ENCODE assay signal across 10 mouse cellular contexts in the genomic region with DNA sequence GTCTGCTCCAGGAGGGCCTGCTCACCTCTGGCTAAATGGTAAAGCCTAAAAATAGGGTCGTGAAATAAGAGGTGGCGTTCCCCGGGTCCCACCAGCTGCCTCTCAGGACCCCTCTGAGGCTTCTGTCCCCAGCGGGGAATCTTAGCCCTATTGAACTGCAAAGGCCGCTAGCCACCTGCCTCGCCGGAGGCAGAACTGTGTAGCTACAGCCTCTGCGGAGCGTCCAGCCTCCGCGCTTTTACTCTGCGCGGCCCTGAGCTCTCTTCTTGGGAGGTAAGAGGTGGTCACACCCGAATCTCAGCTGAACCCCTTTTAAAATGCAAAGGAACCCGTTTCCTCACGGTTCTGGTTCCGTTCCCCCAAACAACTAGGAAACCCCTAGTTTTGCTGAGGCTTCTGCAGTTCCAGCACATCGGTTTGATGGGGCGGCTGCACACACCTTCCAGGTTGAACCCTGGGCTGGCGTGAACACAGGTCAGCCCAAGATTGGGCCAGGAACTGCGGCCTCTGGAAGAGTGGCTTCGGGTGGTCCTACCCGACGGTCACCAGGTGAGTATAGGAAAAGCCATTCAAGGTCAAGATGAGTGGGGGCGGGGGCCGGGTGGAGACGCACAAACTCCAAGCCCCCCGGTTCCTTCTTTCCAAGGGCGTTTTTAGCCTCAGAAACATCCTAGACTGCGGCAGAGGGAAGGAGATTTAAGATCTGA. TPM values are rescaled to one million over a fixed set of nuclear protein-coding genes. Genes with fewer than 3 reads are reported as not detected.
DNase-seq lines count a peak whose midpoint lies in the region; ATAC-seq and TF ChIP-seq lines count a peak whose summit lies in the region.
"Had no signal": no experiment of that assay in that cellular context is flagged by ENCODE, and none has a peak within 500 bp of the region (broad histone marks: within the 10 kb centered on the region; RNA-seq: fewer than 3 reads in every experiment).

No protein-coding gene starts in this region.

- no peak for DNase-seq in testis, postnatal 10 days (ENCODE audit: low spot score)
- no peak for DNase-seq in forebrain, embryonic 14.5 days (ENCODE audit: low spot score)
- DNase-seq in midbrain, embryonic 11.5 days (ENCODE audit: low spot score, missing footprints), result peak; percentile 95
- DNase-seq in adrenal gland, adult 2 months, result no peak
- no peak for DNase-seq in cerebellum, postnatal 14 days
- no peak for DNase-seq in layer of hippocampus, postnatal 25 days (ENCODE audit: extremely low spot score in 1 of 2, low spot score in 1 of 2)
- DNase-seq: cerebellum, adult 11 months; lung, adult 18-20 months had no signal

- WGBS in forebrain, embryonic 14.5 days, result 1% methylated on average over 30 of the region's 30 CpGs
- 1% methylated on average over 30 of the region's 30 CpGs for WGBS in midbrain, embryonic 11.5 days

- no peak overlapping the region for H3K27ac ChIP-seq in testis, adult 2 months (ENCODE audit: control insufficient read depth, insufficient read depth, low read depth, low read length)
- peak overlapping the region; percentile 5; the same call in 1 of the 2 replicates for H3K27ac ChIP-seq in forebrain, embryonic 14.5 days (ENCODE audit: low read depth, low read length)
- H3K27ac ChIP-seq in midbrain, embryonic 11.5 days (ENCODE audit: low read depth, low read length), result peak overlapping the region; percentile 17
- H3K27ac ChIP-seq: kidney, postnatal 0 days had no signal

- no peaks in the 10 kb centered on the region for H3K36me3 ChIP-seq in testis, adult 2 months (ENCODE audit: control insufficient read depth, insufficient read depth, low read length)
- H3K36me3 ChIP-seq in forebrain, embryonic 14.5 days (ENCODE audit: control insufficient read depth, insufficient read depth, low read length), result no peaks in the 10 kb centered on the region
- no peaks in the 10 kb centered on the region for H3K36me3 ChIP-seq in midbrain, embryonic 11.5 days (ENCODE audit: control insufficient read depth, insufficient read depth, low read length)

- H3K27me3 ChIP-seq in testis, adult 2 months (ENCODE audit: control insufficient read depth, insufficient read depth, low read length), result peaks cover 8% of the 10 kb centered on the region
- peaks cover 63% of the 10 kb centered on the region for H3K27me3 ChIP-seq in forebrain, embryonic 14.5 days (replicated peaks; ENCODE audit: control insufficient read depth, insufficient read depth, low read length)
- H3K27me3 ChIP-seq in midbrain, embryonic 11.5 days (ENCODE audit: control insufficient read depth, insufficient read depth, low read length), result peaks cover 82% of the 10 kb centered on the region

- H3K9me3 ChIP-seq in forebrain, embryonic 14.5 days (replicated peaks; ENCODE audit: control insufficient read depth, low read length), result no peaks in the 10 kb centered on the region
- H3K9me3 ChIP-seq in midbrain, embryonic 11.5 days (ENCODE audit: control insufficient read depth, low read length), result no peaks in the 10 kb centered on the region

- TF ChIP-seq CTCF in testis, adult 2 months (IDR thresholded peaks at IDR 0.05; ENCODE audit: control insufficient read depth, insufficient read depth, insufficient replicate concordance, low read depth, low read length), result no peak

- no peak for TF ChIP-seq POLR2A in testis, adult 2 months (IDR thresholded peaks at IDR 0.05; ENCODE audit: control insufficient read depth, low read depth, low read length)

- peaks cover 23% of the 10 kb centered on the region for H3K4me1 ChIP-seq in testis, adult 2 months (ENCODE audit: control insufficient read depth, insufficient read depth, low read length)
- H3K4me1 ChIP-seq in forebrain, embryonic 14.5 days (ENCODE audit: control insufficient read depth, insufficient read depth, low read length), result peaks cover 12% of the 10 kb centered on the region
- peaks cover 11% of the 10 kb centered on the region for H3K4me1 ChIP-seq in midbrain, embryonic 11.5 days (ENCODE audit: control insufficient read depth, insufficient read depth, low read length)

- peak overlapping the region; percentile 57 for H3K4me3 ChIP-seq in testis, adult 2 months (ENCODE audit: control insufficient read depth, low read depth, low read length)
- H3K4me3 ChIP-seq in forebrain, embryonic 14.5 days (ENCODE audit: low read depth, low read length), result peak overlapping the region; percentile 18
- H3K4me3 ChIP-seq in midbrain, embryonic 11.5 days (ENCODE audit: low read depth, low read length), result peak overlapping the region; percentile 26; the same call in 1 of the 2 replicates

- H3K4me2 ChIP-seq in forebrain, embryonic 14.5 days (ENCODE audit: low read length), result peak overlapping the region; percentile 29
- H3K4me2 ChIP-seq in midbrain, embryonic 11.5 days, result peak overlapping the region; percentile 36

- ATAC-seq in forebrain, embryonic 14.5 days, result no peak
- ATAC-seq in midbrain, embryonic 11.5 days (ENCODE audit: low FRiP score), result no peak

- peak overlapping the region; percentile 50 for H3K9ac ChIP-seq in forebrain, embryonic 14.5 days (ENCODE audit: low read length)
- peak overlapping the region; percentile 33 for H3K9ac ChIP-seq in midbrain, embryonic 11.5 days (ENCODE audit: low read length)

RNA-seq across cellular contexts. Expression of gene Kiz, which starts 16.9 kb away (rescaled TPM):
- 85.9 and 98.2 TPM in 2 replicates for polyA plus RNA-seq in testis, adult 2 months (2012; rRNA removed)
- polyA plus RNA-seq in forebrain, embryonic 14.5 days (2014; fragmentation: Nextera tagmentation; extraction: Ambion mirVana), result 28.7 and 30.5 TPM in 2 replicates
- polyA plus RNA-seq in midbrain, embryonic 11.5 days (2014; fragmentation: Nextera tagmentation; extraction: Ambion mirVana), result 37.4 and 38.0 TPM in 2 replicates
- total RNA-seq in adrenal gland, adult 2 months (2021), result 10 to 100 TPM; 48.2 to 50.0 TPM
- polyA plus RNA-seq in adrenal gland, adult 2 months (2012; rRNA removed), result 1.5 TPM in 2 replicates
- total RNA-seq in layer of hippocampus, postnatal 25 days (2021), result 10 to 100 TPM; 22.0 to 24.4 TPM

Comparison
In these comparisons a context has a peak if more than half of its experiments do, and no peak if none do; other contexts are left out.
1. RNA of gene Kiz, which starts 16.9 kb away (polyA plus RNA-seq): 85.9 to 98.2 TPM in testis, adult 2 months, 37.4 to 38.0 TPM in midbrain, embryonic 11.5 days and 28.7 to 30.5 TPM in forebrain, embryonic 14.5 days; 1.5 TPM in adrenal gland, adult 2 months; every median in the first group is over 10 times any median in the second.
2. Peak in every context shown above with its lines, with median percentiles within 50 percentile points of each other: H3K4me3 ChIP-seq.